Mouse (Mus musculus) kidney, postnatal 36 days (tissue): ENCODE data around the gene Adam8.

Experiments used
- DNase-seq, 2 experiments: peaks; one replicate each; pipeline ENCODE4 v3.0.0; 2021 to 2022; ENCODE audit warnings: mixed read lengths in 2 of 2

The Adam8 gene

GRCm38 (mm10) chr7:139944291-139945240 is 47.8 kb downstream of the Adam8 start:
- DNase-seq = no peak

- peak; percentile 16 to 59 for DNase-seq
Observed at GRCm38 (mm10) chr7:139943674-139944281, 48.6 kb downstream of the Adam8 start, which contains the start of gene Utf1. Utf1 (plus strand) TSS chr7:139943789.

GRCm38 (mm10) chr7:139940476-139941209 is 51.7 kb downstream of the Adam8 start:
- DNase-seq = no peak

- no peak for DNase-seq
Observed at GRCm38 (mm10) chr7:139937810-139938209, 54.6 kb downstream of the Adam8 start.

- DNase-seq = peak in 1 of 2 experiments; percentile 8
Observed at GRCm38 (mm10) chr7:139937138-139937537, 55.2 kb downstream of the Adam8 start.

GRCm38 (mm10) chr7:139936705-139937104 is 55.7 kb downstream of the Adam8 start:
- DNase-seq = no peak

- peak in 1 of 2 experiments; percentile 63 for DNase-seq
Observed at GRCm38 (mm10) chr7:139930732-139931131, 61.6 kb downstream of the Adam8 start.
